ENCODE assay signal across 21 mouse cellular contexts in genomic region chr6:70837297-70837696, GRCm38 (mm10).
"Had no signal": no experiment of that assay in that cellular context is flagged by ENCODE, and none has a peak within 500 bp of the region (broad histone marks: within the 10 kb centered on the region; RNA-seq: fewer than 3 reads in every experiment).

No protein-coding gene starts in this region.

- H3K36me3 ChIP-seq: heart, embryonic 10.5 days; heart, embryonic 12.5 days; hindbrain, embryonic 10.5 days; hindbrain, embryonic 12.5 days; kidney, embryonic 15.5 days; limb, embryonic 10.5 days; limb, embryonic 12.5 days; liver, embryonic 12.5 days had no signal

- DNase-seq: gastrocnemius, postnatal 14 days; gastrocnemius, postnatal 36 days; heart, adult 18-20 months; heart, postnatal 10 days; heart, postnatal 4 days; kidney, adult 11 months; kidney, adult 2 months; kidney, adult 9 months; kidney, postnatal 14 days; kidney, postnatal 36 days; liver had no signal

- ATAC-seq: hindbrain, embryonic 16.5 days; intestine, embryonic 16.5 days; liver, embryonic 12.5 days had no signal

- H3K27me3 ChIP-seq: heart, embryonic 12.5 days; hindbrain, embryonic 12.5 days; kidney, embryonic 15.5 days; limb, embryonic 12.5 days had no signal
